Mouse (Mus musculus) forebrain, embryonic 15.5 days (tissue): Measurements from ENCODE around the gene Plekha4. TPM values are rescaled to one million over a fixed set of nuclear protein-coding genes. Genes with fewer than 3 reads are reported as not detected.
A peak's percentile ranks its signal among the peaks of the same experiment; 100 is the strongest.
"Not testable (repeated sequence)": the region's sequence is repeated elsewhere in the genome, so short reads cannot be mapped to it uniquely, and the experiment has no call there.

ENCODE experiments used
- ATAC-seq: fragments of 200-750 bp; cut with Nextera tagmentation; replicated peaks from 2 replicates; pipeline ENCODE4 v1.8.0; 2017; ENCODE audit warnings: mild to moderate bottlenecking, moderate TSS enrichment, moderate library complexity
- H3K27ac ChIP-seq: fragments of 300-500 bp; sonication (generic); replicated peaks from 2 replicates; pipeline ENCODE4 v1.5.1; 2015; ENCODE audit warnings: mild to moderate bottlenecking, inconsistent platforms
- H3K27me3 ChIP-seq: fragments of 300-500 bp; sonication (generic); 2 replicates; pipeline ENCODE4 v1.6.1; 2015; ENCODE audit warnings: inconsistent platforms
- H3K36me3 ChIP-seq: fragments of 300-500 bp; sonication (generic); 2 replicates; pipeline ENCODE4 v1.6.1; 2015; ENCODE audit warnings: mild to moderate bottlenecking, inconsistent platforms
- H3K4me1 ChIP-seq: fragments of 300-500 bp; sonication (generic); 2 replicates; pipeline ENCODE4 v1.6.1; 2015; ENCODE audit warnings: inconsistent platforms
- H3K4me2 ChIP-seq: fragments of 300-500 bp; sonication (generic); replicated peaks from 2 replicates; pipeline ENCODE4 v1.6.1; 2015; ENCODE audit warnings: mild to moderate bottlenecking, inconsistent platforms
- H3K4me3 ChIP-seq: fragments of 300-500 bp; sonication (generic); 2 replicates; pipeline ENCODE4 v1.5.1; 2015; ENCODE audit warnings: mild to moderate bottlenecking, inconsistent platforms
- H3K9ac ChIP-seq: fragments of 300-500 bp; sonication (generic); replicated peaks from 2 replicates; pipeline ENCODE4 v1.6.1; 2015; ENCODE audit warnings: mild to moderate bottlenecking, inconsistent platforms
- H3K9me3 ChIP-seq: fragments of 300-500 bp; sonication (generic); 2 replicates; pipeline ENCODE4 v1.6.1; 2016; ENCODE audit warnings: inconsistent platforms
- WGBS: fragments of 180-500 bp; shearing (Covaris S2); methylation state at CpG from one replicate; pipeline ENCODE4 v1.1.7; 2015; ENCODE audit warnings: mixed read lengths; 5-methylcytosine and 5-hydroxymethylcytosine counted together
- polyA plus RNA-seq: library from polyadenylated mRNA; unstranded; fragments of >200 nt; fragmentation: Nextera tagmentation; extraction: Ambion mirVana; gene quantifications from 2 replicates; pipeline ENCODE4 v1.2.1, GENCODE M21; 2015

Gene Plekha4
- 0.72 and 0.92 TPM in 2 replicates for polyA plus RNA-seq

DNA sequence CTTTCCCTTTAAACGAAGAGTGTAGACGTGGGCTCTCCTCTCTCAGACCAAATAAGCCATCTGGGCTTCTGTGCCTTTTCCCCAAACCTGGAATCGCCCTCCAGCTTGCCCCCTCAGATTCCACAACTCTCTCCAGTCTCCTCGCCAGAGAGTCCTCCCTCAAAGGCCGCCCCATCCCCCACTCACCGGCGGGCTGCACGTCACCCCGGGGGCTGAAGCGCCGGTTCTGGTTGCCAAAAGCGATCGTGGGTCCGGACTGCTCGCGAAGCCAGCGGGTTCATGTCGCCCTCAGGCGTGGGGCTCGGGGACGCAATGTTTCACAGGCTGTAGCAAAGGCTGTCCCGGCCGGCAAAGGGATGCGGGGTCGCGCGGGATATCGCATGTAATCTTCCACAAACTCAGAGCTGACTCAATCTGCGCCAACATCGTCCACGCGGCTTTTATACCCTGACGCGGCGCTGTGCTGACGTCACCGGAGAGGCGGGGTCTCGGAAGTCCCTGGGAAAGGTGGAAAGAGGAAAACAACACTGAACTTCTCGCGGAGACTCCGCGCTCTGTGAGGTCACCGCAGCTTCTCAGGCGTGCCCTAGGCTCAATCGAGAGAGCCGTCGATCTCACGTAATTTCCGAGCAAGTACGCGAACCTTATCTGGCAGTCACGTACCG is at the start of gene Plekha4, which contains the start of gene Ppp1r15a:
TSS of gene Plekha4 (plus strand) at position 522 of the 665 bp plus-strand sequence.
TSS of gene Ppp1r15a (minus strand) at position 460 of the 665 bp plus-strand sequence.
- peak within 1 kb of the TSS; percentile 76 for H3K27ac ChIP-seq
- no peaks in the 10 kb centered on the region for H3K36me3 ChIP-seq
- H3K27me3 ChIP-seq: no peaks in the 10 kb centered on the region
- ATAC-seq: peak; percentile 77
- peaks cover 31% of the 10 kb centered on the region for H3K4me1 ChIP-seq
- WGBS: under 1% methylated on average over 54 of the region's 54 CpGs
- H3K9me3 ChIP-seq: no peaks in the 10 kb centered on the region
- peak within 1 kb of the TSS; percentile 71 for H3K9ac ChIP-seq
- H3K4me2 ChIP-seq: peak within 1 kb of the TSS; percentile 76
- peak within 1 kb of the TSS; percentile 65 for H3K4me3 ChIP-seq

DNA sequence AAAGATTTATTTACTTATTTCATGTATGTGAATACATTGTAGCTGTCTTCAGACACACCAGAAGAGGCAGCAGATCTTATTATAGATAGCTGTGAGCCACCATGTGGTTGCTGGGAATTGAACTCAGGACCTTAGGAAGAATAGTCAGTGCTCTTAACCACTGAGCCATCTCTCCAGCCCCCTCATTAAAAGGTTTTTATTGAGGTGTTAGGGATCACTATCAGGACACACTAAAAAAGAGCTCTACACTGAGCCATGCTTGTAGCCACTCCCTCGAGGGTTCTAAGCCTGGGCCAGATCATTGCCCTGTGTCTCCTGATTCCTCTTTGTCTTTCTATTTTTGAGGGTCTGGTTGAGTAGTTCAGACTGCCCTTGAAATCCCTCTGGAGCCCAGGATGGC is 49.7 kb upstream of the Plekha4 start:
- WGBS: 46% methylated on average over 1 of the region's 1 CpGs
- Histone ChIP-seq H3K9me3 (no peaks in the 10 kb centered on the region), H3K9ac (no peak overlapping the region), H3K27me3 (no peaks in the 10 kb centered on the region), H3K27ac (no peak overlapping the region), H3K4me1 (no peaks in the 10 kb centered on the region), H3K4me2 (no peak overlapping the region), H3K4me3 (no peak overlapping the region), H3K36me3 (no peaks in the 10 kb centered on the region)
- no peak for ATAC-seq

DNA sequence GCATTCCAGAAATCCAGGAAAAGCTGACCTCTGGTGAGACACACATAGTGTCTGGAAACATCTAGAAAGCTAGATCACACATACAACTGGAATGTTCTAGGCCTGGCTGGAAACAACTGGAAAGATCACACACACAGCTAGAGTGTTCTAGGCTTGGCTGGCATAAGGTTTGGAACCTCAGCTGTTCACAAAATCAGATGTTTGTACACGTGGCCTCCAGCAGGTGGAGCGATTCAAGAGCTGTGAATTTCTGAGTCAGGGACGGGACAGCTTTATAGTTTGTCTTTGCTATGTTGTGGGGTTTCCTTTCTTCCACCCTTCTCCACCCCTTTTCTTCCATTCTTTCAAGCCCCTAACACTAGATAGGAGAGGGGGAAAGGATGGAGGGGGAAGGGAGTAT is 49.1 kb upstream of the Plekha4 start:
- 13% methylated on average over 3 of the region's 3 CpGs for WGBS
- H3K9ac ChIP-seq: no peak overlapping the region
- H3K4me2 ChIP-seq: no peak overlapping the region
- no peaks in the 10 kb centered on the region for H3K4me1 ChIP-seq
- H3K27ac ChIP-seq: no peak overlapping the region
- H3K9me3 ChIP-seq: no peaks in the 10 kb centered on the region
- H3K4me3 ChIP-seq: no peak overlapping the region
- H3K27me3 ChIP-seq: no peaks in the 10 kb centered on the region
- no peaks in the 10 kb centered on the region for H3K36me3 ChIP-seq
- ATAC-seq: peak; percentile 35; the same call in 1 of the 2 replicates

DNA sequence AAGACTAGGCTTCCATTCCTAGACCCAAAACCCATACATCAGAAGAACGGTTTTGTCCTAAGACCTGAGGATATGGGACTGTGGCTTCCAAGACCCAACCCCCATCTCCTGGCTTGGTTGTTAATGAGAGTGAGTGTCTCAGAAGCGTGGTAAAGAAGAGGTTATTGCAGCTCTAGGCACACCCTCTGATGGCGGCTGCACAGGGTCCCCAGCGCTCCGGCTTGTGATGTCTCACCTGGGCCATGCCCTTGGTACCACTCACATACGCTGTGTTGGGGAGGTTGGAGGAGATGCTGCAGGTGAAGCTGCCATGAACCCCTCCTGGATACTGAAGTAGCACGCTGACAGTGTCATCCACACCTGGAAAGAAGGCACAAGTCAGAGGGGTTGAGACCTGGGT is 47.4 kb upstream of the Plekha4 start:
- Histone ChIP-seq H3K27me3 (no peaks in the 10 kb centered on the region), H3K36me3 (no peaks in the 10 kb centered on the region), H3K27ac (no peak overlapping the region), H3K9ac (no peak overlapping the region), H3K4me3 (no peak overlapping the region), H3K4me1 (no peaks in the 10 kb centered on the region), H3K9me3 (no peaks in the 10 kb centered on the region), H3K4me2 (no peak overlapping the region)
- no peak for ATAC-seq
- whole genome bisulfite sequencing: 97% methylated on average over 7 of the region's 7 CpGs

DNA sequence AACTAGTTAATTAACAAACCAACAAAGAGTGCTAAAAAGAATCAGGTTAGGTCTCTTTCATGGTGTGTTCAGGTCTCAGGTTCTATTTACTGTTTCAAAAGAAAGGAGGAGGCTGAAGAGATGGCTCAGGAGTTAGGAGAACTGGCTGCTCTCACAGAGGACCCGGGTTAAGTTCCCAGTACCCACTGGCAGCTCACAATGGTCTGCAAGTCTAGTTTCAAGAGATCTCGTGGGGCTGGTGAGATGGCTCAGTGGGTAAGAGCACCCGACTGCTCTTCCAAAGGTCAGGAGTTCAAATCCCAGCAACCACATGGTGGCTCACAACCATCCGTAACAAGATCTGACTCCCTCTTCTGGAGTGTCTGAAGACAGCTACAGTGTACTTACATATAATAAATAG is 45.8 kb upstream of the Plekha4 start:
- not testable (repeated sequence) for H3K4me3 ChIP-seq

DNA sequence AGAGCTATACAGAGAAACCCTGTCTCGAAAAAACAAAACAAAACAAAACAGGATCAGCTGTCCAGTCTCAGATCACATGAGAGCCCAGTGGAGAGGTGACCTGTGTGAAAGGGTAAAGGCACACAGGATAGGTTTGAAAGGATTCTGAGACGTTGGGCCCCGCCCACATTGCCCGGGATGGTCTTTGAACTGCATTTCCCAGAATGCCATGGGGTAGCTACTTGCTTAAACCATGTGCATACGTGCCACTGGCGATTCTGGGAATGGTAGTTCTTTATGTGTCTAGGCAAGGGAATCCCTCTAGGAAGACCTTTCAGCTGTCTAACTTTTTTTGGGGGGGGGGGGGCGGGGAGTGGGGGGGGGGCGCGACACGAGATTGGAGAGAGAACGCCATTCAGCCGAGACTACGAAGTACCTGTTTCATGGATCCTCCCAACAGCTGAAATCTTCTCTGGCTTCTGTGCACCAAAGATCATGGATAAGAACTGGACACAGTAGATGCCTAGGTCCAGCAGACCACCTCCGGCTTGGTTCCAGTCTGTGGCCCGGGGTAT is 44.7 kb upstream of the Plekha4 start, which contains the start of gene Tulp2:
TSS of gene Tulp2 (plus strand) at position 504 of the 554 bp plus-strand sequence.
- Histone ChIP-seq H3K27me3 (no peaks in the 10 kb centered on the region), H3K4me1 (no peaks in the 10 kb centered on the region), H3K9me3 (no peaks in the 10 kb centered on the region), H3K36me3 (no peaks in the 10 kb centered on the region), H3K9ac (no peak within 1 kb of the TSS), H3K4me3 (no peak within 1 kb of the TSS), H3K27ac (no peak within 1 kb of the TSS), H3K4me2 (no peak within 1 kb of the TSS)
- ATAC-seq: peak; percentile 84
- WGBS: 56% methylated on average over 15 of the region's 15 CpGs

More for the DNA sequence above, 45.8 kb upstream of the Plekha4 start:
- not testable (repeated sequence) for H3K4me1 ChIP-seq, ATAC-seq, H3K9me3 ChIP-seq, H3K36me3 ChIP-seq, H3K27ac ChIP-seq, H3K9ac ChIP-seq, H3K27me3 ChIP-seq, H3K4me2 ChIP-seq
- WGBS: 90% methylated on average over 3 of the region's 4 CpGs

DNA sequence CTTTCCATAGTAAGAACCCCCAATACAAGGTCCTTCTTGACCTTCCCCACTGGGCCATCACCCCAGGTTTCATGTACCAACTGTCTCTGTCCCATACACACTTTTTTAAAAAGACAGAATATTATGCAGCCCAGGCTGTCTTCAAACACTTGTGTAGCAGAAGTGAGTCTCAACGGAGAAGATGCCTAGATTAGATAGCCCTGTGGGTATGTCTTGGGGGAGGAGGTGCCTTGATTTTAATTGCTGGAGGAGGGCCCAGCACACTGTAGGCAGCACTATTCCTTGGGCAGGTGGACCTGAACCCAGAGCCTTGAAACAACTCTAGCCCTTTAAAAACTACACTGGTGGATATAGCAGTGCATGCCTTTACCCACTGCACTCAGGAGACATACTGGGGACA is 44.0 kb upstream of the Plekha4 start:
- ATAC-seq: no peak
- no peaks in the 10 kb centered on the region for H3K4me1 ChIP-seq
- H3K9ac ChIP-seq: no peak overlapping the region
- no peak overlapping the region for H3K27ac ChIP-seq
- no peaks in the 10 kb centered on the region for H3K27me3 ChIP-seq
- H3K9me3 ChIP-seq: no peaks in the 10 kb centered on the region
- H3K4me3 ChIP-seq: no peak overlapping the region
- no peak overlapping the region for H3K4me2 ChIP-seq
- WGBS: 89% methylated on average over 1 of the region's 1 CpGs
- H3K36me3 ChIP-seq: no peaks in the 10 kb centered on the region

DNA sequence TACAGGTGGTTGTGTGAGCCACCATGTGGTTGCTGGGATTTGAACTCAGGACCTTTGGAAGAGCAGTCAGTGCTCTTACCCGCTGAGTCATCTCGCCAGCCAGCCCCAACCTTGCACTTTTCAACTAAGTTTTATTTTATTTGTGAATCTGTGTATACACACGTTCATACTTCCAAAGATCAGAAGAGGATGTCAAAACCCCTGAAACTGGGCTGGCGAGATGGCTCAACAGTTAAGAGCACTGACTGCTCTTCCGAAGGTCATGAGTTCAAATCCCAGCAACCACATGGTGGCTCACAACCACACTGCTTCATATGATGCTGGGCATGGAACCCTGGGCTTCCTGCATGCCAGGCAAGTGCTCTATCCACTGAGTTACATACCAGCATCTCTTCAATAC is 41.1 kb upstream of the Plekha4 start:
- H3K9ac ChIP-seq, ATAC-seq, H3K4me2 ChIP-seq, H3K4me3 ChIP-seq, H3K27ac ChIP-seq, H3K36me3 ChIP-seq, H3K27me3 ChIP-seq, H3K9me3 ChIP-seq: not testable (repeated sequence)
- H3K4me1 ChIP-seq: peaks cover 16% of the 10 kb centered on the region
- WGBS: 93% methylated on average over 5 of the region's 5 CpGs

DNA sequence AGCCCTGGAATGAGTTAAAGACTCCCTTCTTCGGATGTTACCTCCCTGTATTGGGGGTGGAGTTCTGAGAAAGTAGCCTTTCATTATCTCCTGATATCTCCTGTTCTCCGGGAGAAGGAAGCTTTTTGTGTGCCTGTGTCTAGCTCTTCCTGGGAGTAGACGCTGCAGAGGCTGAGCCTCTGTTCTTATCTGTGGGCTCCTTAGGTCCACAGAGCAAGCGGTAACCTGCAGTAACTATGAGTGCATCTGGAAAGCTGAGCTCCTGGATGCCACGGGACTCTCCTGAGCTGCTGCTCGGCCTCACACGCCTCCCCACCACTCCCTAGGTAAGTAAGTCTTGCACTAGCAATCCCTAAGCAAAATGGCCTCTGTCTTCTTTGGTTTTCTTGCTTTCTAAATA is 40.0 kb upstream of the Plekha4 start:
- no peak for ATAC-seq
- H3K4me3 ChIP-seq: no peak overlapping the region
- no peak overlapping the region for H3K9ac ChIP-seq
- no peaks in the 10 kb centered on the region for H3K9me3 ChIP-seq
- no peak overlapping the region for H3K4me2 ChIP-seq
- H3K36me3 ChIP-seq: no peaks in the 10 kb centered on the region
- H3K27me3 ChIP-seq: no peaks in the 10 kb centered on the region
- 85% methylated on average over 7 of the region's 7 CpGs for WGBS
- peaks cover 16% of the 10 kb centered on the region for H3K4me1 ChIP-seq
- no peak overlapping the region for H3K27ac ChIP-seq

DNA sequence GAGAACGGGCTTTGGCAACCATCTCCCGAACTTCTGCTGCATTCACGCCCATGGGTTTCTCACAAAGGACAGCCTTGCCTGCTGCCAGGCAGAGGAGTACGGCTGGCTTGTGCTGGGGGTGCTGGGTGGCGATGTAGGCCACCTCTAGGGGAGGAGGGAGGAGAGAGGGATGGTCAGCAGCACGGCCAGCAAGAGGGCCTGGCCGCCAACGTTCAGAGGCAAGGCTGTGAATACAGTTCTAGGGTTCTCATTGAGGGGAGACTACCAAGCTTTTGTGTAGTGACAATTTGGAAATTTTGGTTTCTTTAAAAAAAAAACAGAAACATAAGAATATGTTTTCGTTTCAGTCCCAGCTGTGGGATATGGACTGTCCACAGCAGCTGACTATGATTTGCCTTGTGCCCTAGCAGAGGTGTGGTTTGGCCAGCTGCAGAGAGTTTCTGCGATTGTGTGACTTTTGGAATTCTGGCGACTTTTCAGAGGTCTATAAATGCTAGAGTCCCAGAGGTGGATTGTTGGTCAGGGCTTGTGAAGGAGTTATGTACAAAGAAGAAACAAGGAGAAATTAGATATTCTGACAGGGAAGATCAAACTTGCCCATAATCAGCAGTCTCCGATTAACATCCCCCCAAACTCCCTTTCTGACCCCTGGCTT is 39.2 kb upstream of the Plekha4 start, which contains the start of gene Gm45808:
TSS of gene Gm45808 (minus strand) at position 51 of the 655 bp plus-strand sequence.
- H3K4me2 ChIP-seq: no peak within 1 kb of the TSS
- WGBS: 87% methylated on average over 12 of the region's 12 CpGs

DNA sequence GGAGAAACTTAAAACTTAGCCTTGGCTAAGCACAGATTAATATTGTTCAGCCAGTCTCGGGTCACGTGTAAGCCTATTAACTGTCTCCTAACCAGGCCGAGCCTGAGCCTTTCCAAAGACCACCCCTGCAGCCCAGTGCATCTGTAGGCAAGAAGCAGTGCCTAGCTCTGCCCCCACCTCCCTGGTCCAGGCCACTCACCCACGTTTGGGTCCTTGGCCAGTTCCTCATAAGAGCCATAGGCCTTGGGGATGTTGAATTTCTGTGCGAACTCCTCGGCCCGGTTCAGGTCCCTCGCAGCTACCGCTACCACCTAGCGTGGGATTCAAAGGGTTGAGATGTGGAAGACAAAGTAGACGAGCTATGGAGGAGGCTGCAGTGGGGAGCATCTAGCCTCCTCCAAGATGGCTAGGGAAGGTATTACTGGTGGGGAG is 38.3 kb upstream of the Plekha4 start:
- ATAC-seq: peak; percentile 67
- Histone ChIP-seq H3K4me1 (peaks cover 16% of the 10 kb centered on the region), H3K4me3 (peak overlapping the region; percentile 39), H3K27ac (peak overlapping the region; percentile 68), H3K4me2 (peak overlapping the region; percentile 81), H3K27me3 (no peaks in the 10 kb centered on the region), H3K36me3 (peaks cover 1% of the 10 kb centered on the region; the same call in 1 of the 2 replicates), H3K9me3 (no peaks in the 10 kb centered on the region), H3K9ac (peak overlapping the region; percentile 56; the same call in 1 of the 2 replicates)
- WGBS: 15% methylated on average over 11 of the region's 11 CpGs

More for the DNA sequence above, 39.2 kb upstream of the Plekha4 start, which contains the start of gene Gm45808:
- Histone ChIP-seq H3K27me3 (no peaks in the 10 kb centered on the region), H3K4me3 (no peak within 1 kb of the TSS), H3K9ac (no peak within 1 kb of the TSS), H3K9me3 (no peaks in the 10 kb centered on the region), H3K4me1 (peaks cover 16% of the 10 kb centered on the region), H3K36me3 (no peaks in the 10 kb centered on the region), H3K27ac (no peak within 1 kb of the TSS)
- no peak for ATAC-seq
